Mouse (Mus musculus) right cerebral cortex, postnatal 14 days (tissue): ENCODE measurements around the gene Slc25a20.
A peak's percentile ranks its signal among the peaks of the same experiment; 100 is the strongest.

Experiments used
- DNase-seq: peaks from one replicate; pipeline ENCODE4 v3.0.0; 2022

Slc25a20 gene

DNA sequence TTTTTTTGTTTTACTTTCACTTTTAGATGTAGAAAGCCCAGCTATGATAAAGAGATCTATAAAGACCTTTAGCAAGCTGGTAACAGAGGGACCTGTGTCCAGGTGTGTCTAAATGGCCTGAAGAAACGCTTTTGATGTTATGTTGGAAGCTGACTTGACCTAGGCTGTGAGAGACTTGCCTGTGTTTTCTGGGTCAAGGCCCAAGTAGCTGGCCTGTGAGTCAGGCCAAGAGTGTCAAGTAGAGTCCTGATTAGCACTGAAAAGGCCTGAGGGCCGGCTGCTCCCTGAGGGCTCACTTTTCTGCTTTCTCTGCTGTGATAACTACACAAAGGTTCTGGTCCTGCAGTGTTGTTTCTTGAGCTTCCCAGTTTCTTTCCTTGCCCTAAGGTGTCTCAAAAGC lies 25.8 kb downstream of the Slc25a20 start:
- DNase-seq = no peak

GRCm38 (mm10) chr9:108688451-108688850 lies 26.6 kb downstream of the Slc25a20 start:
- no peak for DNase-seq

GRCm38 (mm10) chr9:108689106-108689505 lies 27.2 kb downstream of the Slc25a20 start, which contains the start of gene Prkar2a:
Prkar2a (plus strand) TSS chr9:108689314.
- no peak for DNase-seq

GRCm38 (mm10) chr9:108689993-108690392 lies 28.1 kb downstream of the Slc25a20 start:
- DNase-seq = no peak

DNA sequence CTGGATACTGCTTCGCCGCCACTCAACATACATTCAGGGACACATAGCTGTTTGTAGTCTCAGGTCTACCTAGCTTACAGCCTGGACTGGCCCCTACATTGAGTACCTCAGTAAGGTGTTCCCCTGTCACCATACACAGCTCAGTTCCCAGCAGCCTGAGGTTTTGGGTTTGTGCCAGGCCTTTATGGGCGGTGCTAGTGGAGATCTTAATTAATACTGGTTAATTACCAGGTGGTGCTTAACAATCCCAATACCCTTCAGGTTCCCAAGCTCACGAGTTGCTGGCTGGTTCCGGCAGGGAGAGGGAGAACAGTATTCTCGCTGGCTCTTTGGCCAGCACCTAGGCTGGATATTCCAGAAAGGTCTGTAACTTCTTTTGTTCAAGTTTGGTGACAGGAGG lies 29.0 kb downstream of the Slc25a20 start:
- no peak for DNase-seq

DNA sequence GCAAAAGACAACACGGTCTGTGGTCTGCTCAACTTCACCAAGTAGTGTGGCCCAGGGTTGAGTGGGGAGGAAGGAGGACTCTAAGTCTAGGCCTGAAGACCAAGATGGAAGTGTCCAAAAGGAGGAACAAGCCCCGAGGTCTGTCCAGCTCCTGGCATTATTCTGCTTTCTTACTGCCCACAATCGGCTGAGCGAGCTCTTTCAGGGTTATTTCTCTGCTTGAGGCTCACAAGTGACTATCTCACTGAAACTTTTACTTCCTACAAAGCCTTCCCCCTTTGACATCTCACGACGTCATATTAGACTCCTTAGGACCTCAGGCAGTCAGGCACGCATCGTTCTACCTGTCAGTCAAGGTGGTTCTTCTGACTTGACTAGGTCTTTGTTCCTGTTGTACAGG lies 29.5 kb downstream of the Slc25a20 start:
- DNase-seq = no peak

- peak; percentile 88 for DNase-seq
Measured at GRCm38 (mm10) chr9:108691846-108692225, 29.9 kb downstream of the Slc25a20 start.

DNA sequence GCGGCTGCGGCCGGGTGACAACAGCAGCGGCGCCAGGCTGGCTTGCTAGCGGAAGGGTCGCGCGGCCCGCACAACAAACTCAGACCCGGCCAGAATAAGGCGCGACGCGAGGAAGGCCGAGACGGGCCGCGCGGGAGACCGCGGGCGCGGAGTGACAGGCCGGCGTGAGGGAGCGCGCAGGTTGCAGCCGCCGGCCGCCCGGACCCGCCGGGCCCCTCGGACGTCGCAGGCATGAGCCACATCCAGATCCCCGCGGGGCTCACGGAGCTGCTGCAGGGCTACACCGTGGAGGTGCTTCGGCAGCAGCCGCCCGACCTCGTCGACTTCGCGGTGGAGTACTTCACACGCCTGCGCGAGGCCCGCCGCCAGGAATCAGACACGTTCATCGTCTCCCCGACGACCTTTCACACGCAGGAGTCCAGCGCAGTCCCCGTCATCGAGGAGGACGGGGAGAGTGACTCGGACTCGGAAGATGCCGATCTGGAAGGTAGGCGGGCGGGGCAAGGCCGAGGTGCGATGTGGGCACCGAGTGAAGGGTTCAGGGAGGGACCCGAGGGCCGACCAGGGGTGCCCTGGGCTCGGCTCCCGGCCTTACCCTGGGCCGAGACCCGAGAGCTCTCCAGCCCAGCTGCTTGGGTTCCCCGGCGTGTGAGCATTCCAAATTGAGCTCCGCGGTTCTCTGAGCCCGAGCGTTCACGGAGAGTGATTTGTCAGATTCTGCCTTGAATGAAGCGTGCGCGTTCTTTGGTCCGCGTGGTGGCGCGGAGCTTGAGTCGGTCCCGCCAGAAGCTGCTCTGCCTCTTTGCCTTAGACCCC lies 30.5 kb downstream of the Slc25a20 start:
- DNase-seq = peak; percentile 69

- DNase-seq = no peak
Measured at GRCm38 (mm10) chr9:108693946-108694345, 32.1 kb downstream of the Slc25a20 start.

- no peak for DNase-seq
Measured at GRCm38 (mm10) chr9:108694533-108694932, 32.6 kb downstream of the Slc25a20 start.

GRCm38 (mm10) chr9:108702476-108702875 lies 40.6 kb downstream of the Slc25a20 start:
- no peak for DNase-seq

DNA sequence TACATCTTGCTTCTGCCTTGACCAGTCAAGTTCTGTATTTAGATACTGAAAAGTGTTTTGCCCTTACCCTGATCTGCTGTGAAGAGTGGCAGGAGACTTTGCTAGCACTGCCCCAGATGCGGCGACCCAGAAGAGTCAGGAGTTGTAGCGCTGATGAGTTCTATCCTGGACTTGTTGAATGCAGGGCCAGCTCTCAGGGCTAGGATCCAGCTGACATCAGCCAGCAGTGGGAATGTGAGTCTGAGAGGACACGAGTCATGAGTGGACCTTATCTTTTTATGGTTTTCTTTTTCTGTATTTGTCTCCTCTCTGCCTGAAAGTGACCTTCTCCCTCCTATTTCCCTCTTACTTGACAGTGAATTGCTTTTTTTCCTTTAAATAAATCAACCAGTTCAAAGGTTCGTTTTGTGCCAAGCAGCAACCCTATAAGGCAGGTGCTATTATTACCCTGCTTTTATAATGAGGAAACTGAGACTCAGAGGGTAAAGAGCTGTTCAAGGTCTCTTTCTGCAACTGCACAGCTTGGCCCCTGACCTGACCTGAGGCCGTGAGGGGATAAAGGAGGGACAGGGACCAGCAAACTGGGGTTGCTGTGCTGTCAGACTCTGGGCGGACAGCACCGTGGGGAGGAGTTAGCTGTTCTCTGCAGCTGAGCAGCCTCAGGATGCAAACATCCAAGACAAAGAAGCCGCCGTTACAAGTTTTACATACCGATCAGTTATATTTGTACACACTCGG lies 41.7 kb downstream of the Slc25a20 start:
- DNase-seq = no peak

- DNase-seq = no peak
Measured at GRCm38 (mm10) chr9:108704591-108704990, 42.7 kb downstream of the Slc25a20 start.

GRCm38 (mm10) chr9:108707212-108707611 lies 45.3 kb downstream of the Slc25a20 start:
- no peak for DNase-seq

DNA sequence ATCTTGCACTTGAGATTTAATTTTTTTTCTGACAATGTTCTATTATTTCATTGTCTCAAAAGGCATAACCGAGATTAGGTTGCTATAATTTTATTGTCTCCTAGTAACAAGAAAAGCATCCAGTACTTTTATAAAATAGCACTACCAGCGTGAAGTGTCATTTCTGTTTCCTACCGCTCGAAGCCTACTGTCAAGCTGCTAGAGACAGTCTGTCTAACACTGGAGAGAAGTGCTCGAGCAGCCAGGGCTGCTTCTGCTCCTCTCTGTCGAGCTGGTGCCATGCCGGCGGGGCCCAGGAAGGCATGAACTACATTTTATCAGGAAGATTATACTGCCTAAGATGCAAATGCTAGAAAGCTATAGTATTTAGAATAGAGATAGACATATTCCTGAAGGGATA lies 46.9 kb downstream of the Slc25a20 start:
- no peak for DNase-seq

GRCm38 (mm10) chr9:108710767-108711166 lies 48.9 kb downstream of the Slc25a20 start:
- DNase-seq = no peak

- no peak for DNase-seq
Measured at GRCm38 (mm10) chr9:108716199-108716598, 54.3 kb downstream of the Slc25a20 start.

DNA sequence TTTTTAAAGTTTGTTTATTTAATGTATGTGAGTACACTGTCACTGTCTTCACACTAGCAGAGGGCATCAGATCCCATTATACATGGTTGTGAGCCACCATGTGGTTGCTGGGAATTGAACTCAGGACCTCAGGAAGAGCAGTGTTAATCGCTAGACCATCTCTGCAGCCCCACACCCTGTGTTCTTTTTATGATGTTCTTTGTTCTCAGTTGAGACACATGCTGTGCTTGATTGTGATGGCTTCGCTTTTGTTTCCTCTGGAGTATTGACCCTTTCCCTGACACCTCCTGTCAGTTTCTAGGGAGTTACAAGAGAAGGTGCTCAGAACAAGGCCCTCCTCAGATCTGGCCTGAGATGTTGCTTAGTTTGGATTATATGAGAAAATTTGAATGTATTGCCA lies 61.9 kb downstream of the Slc25a20 start:
- DNase-seq = no peak

DNA sequence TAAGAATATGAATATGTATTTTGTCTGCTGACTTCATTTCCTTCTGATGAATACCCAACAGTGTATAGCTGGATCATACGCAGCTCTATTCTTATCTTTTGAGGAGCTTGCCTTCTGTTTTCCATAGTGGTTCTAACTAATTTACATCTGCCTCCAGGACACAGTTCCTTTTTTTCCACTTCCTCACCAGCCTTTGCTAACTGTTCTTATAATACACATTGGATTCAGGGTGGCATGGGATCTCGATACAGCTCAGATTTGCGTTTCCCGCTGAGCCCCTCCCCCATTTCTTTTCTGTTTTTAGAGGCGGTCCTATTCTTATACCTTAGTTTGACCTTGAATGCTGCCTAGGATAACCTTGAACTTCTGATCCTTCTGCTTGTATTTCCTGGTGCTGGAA lies 64.2 kb downstream of the Slc25a20 start:
- DNase-seq = no peak

- DNase-seq = no peak
Measured at GRCm38 (mm10) chr9:108729050-108729449, 67.2 kb downstream of the Slc25a20 start.

- no peak for DNase-seq
Measured at GRCm38 (mm10) chr9:108732462-108732861, 70.6 kb downstream of the Slc25a20 start.
